Mouse (Mus musculus) liver, embryonic 16.5 days (tissue): ENCODE results near the gene Pten. TPM values are rescaled to one million over a fixed set of nuclear protein-coding genes. Genes with fewer than 3 reads are reported as not detected.
"Not testable (repeated sequence)": the region's sequence is repeated elsewhere in the genome, so short reads cannot be mapped to it uniquely, and the experiment has no call there.

Experiments
- ATAC-seq: fragments of 200-750 bp; cut with Nextera tagmentation; 2 replicates; pipeline ENCODE4 v1.8.0; 2017; ENCODE audit warnings: low read depth, mild to moderate bottlenecking, moderate number of reproducible peaks, moderate library complexity
- H3K27ac ChIP-seq: fragments of 300-500 bp; sonication (generic); 2 replicates; pipeline ENCODE4 v1.5.1; 2014; ENCODE audit warnings: mild to moderate bottlenecking, low read length
- H3K27me3 ChIP-seq: fragments of 300-500 bp; sonication (generic); 2 replicates; pipeline ENCODE4 v1.6.1; 2014; ENCODE audit warnings: low read depth, low read length, mixed read lengths; ENCODE audit not compliant: control insufficient read depth, insufficient read depth
- H3K36me3 ChIP-seq: fragments of 300-500 bp; sonication (generic); 2 replicates; pipeline ENCODE4 v1.6.1; 2014; ENCODE audit warnings: mild to moderate bottlenecking; ENCODE audit not compliant: control insufficient read depth, insufficient read depth
- H3K4me1 ChIP-seq: fragments of 300-500 bp; sonication (generic); 2 replicates; pipeline ENCODE4 v1.6.1; 2014; ENCODE audit warnings: low read depth, low read length, mixed read lengths; ENCODE audit not compliant: control insufficient read depth
- H3K4me2 ChIP-seq: fragments of 300-500 bp; sonication (generic); 2 replicates; pipeline ENCODE4 v1.6.1; 2014; ENCODE audit warnings: low read depth, low read length, mixed read lengths
- H3K4me3 ChIP-seq: fragments of 300-500 bp; sonication (generic); 2 replicates; pipeline ENCODE4 v1.5.1; 2014; ENCODE audit warnings: low read depth, mild to moderate bottlenecking, low read length
- H3K9ac ChIP-seq: fragments of 300-500 bp; sonication (generic); 2 replicates; pipeline ENCODE4 v1.6.1; 2014; ENCODE audit warnings: low read depth, low read length
- H3K9me3 ChIP-seq: fragments of 300-500 bp; sonication (generic); replicated peaks from 2 replicates; pipeline ENCODE4 v1.6.1; 2016; ENCODE audit warnings: low read length; ENCODE audit not compliant: control insufficient read depth
- WGBS: fragments of 180-500 bp; shearing (Covaris S2); extraction: QIAGEN DNeasy Blood & Tissue Kit; methylation state at CpG from one replicate; pipeline ENCODE4 v1.1.7; 2014; ENCODE audit not compliant: insufficient replicate concordance; 5-methylcytosine and 5-hydroxymethylcytosine counted together
- polyA plus RNA-seq: library from polyadenylated mRNA; unstranded; fragments of >200 nt; fragmentation: Nextera tagmentation; extraction: Ambion mirVana; gene quantifications from 2 replicates; pipeline ENCODE4 v1.2.1, GENCODE M21; 2015

Gene Pten
- polyA plus RNA-seq, 1 experiment from 2014 or later: 2.2 TPM

- H3K4me2 ChIP-seq, H3K4me1 ChIP-seq, ATAC-seq, H3K4me3 ChIP-seq, H3K9me3 ChIP-seq, H3K36me3 ChIP-seq, H3K27ac ChIP-seq, H3K9ac ChIP-seq, H3K27me3 ChIP-seq: not testable (repeated sequence)
- WGBS: no CpG with 5 or more reads among the region's 7 CpGs
These were observed 65.7 kb downstream of the Pten start for GRCm38 (mm10) chr19:32822959-32823358.

- H3K27me3 ChIP-seq: no peaks in the 10 kb centered on the region
- WGBS: 42% methylated on average over 4 of the region's 4 CpGs
- no peaks in the 10 kb centered on the region for H3K9me3 ChIP-seq
- H3K4me3 ChIP-seq: no peak overlapping the region
- no peak overlapping the region for H3K9ac ChIP-seq
- no peak overlapping the region for H3K27ac ChIP-seq
- H3K36me3 ChIP-seq: no peaks in the 10 kb centered on the region
- ATAC-seq: no peak
- no peak overlapping the region for H3K4me2 ChIP-seq
- H3K4me1 ChIP-seq: no peaks in the 10 kb centered on the region
These were observed 69.3 kb downstream of the Pten start for GRCm38 (mm10) chr19:32826616-32827015.

- no peak overlapping the region for H3K4me3 ChIP-seq
- H3K36me3 ChIP-seq: no peaks in the 10 kb centered on the region
- no peaks in the 10 kb centered on the region for H3K27me3 ChIP-seq
- H3K4me2 ChIP-seq: no peak overlapping the region
- no peak overlapping the region for H3K27ac ChIP-seq
- H3K4me1 ChIP-seq: no peaks in the 10 kb centered on the region
- H3K9me3 ChIP-seq: no peaks in the 10 kb centered on the region
- 82% methylated on average over 2 of the region's 2 CpGs for WGBS
- ATAC-seq: no peak
- H3K9ac ChIP-seq: no peak overlapping the region
These were observed 72.6 kb downstream of the Pten start for GRCm38 (mm10) chr19:32829871-32830270.

- Histone ChIP-seq H3K27ac (no peak overlapping the region), H3K36me3 (no peaks in the 10 kb centered on the region), H3K4me1 (no peaks in the 10 kb centered on the region), H3K4me2 (no peak overlapping the region), H3K4me3 (no peak overlapping the region), H3K9me3 (no peaks in the 10 kb centered on the region), H3K27me3 (no peaks in the 10 kb centered on the region), H3K9ac (no peak overlapping the region)
- ATAC-seq: no peak
- 73% methylated on average over 4 of the region's 4 CpGs for WGBS
These were observed 74.0 kb downstream of the Pten start for GRCm38 (mm10) chr19:32831286-32831685.

GRCm38 (mm10) chr19:32840491-32840890 lies 83.2 kb downstream of the Pten start:
- Histone ChIP-seq H3K9ac (no peak overlapping the region), H3K4me1 (no peaks in the 10 kb centered on the region), H3K4me2 (no peak overlapping the region), H3K9me3 (no peaks in the 10 kb centered on the region), H3K27ac (no peak overlapping the region), H3K4me3 (no peak overlapping the region), H3K27me3 (no peaks in the 10 kb centered on the region), H3K36me3 (no peaks in the 10 kb centered on the region)
- no peak for ATAC-seq
- WGBS: 73% methylated on average over 6 of the region's 6 CpGs

GRCm38 (mm10) chr19:32844486-32844885 lies 87.2 kb downstream of the Pten start:
- Histone ChIP-seq H3K9me3 (no peaks in the 10 kb centered on the region), H3K4me3 (no peak overlapping the region), H3K27me3 (no peaks in the 10 kb centered on the region), H3K4me1 (no peaks in the 10 kb centered on the region), H3K36me3 (no peaks in the 10 kb centered on the region), H3K27ac (no peak overlapping the region), H3K9ac (no peak overlapping the region), H3K4me2 (no peak overlapping the region)
- 70% methylated on average over 5 of the region's 5 CpGs for WGBS
- no peak for ATAC-seq

- H3K9ac ChIP-seq: no peak overlapping the region
- H3K36me3 ChIP-seq: no peaks in the 10 kb centered on the region
- no peak overlapping the region for H3K27ac ChIP-seq
- H3K4me2 ChIP-seq: no peak overlapping the region
- WGBS: 28% methylated on average over 3 of the region's 3 CpGs
- H3K4me3 ChIP-seq: no peak overlapping the region
- H3K9me3 ChIP-seq: no peaks in the 10 kb centered on the region
- no peaks in the 10 kb centered on the region for H3K27me3 ChIP-seq
- no peaks in the 10 kb centered on the region for H3K4me1 ChIP-seq
- ATAC-seq: no peak
These were observed 90.7 kb downstream of the Pten start for GRCm38 (mm10) chr19:32848041-32848440.

- Histone ChIP-seq H3K4me2 (no peak overlapping the region), H3K9me3 (no peaks in the 10 kb centered on the region), H3K9ac (no peak overlapping the region), H3K4me1 (no peaks in the 10 kb centered on the region), H3K4me3 (no peak overlapping the region), H3K27ac (no peak overlapping the region), H3K27me3 (no peaks in the 10 kb centered on the region), H3K36me3 (no peaks in the 10 kb centered on the region)
- ATAC-seq: no peak
- WGBS: 49% methylated on average over 3 of the region's 3 CpGs
These were observed 95.0 kb downstream of the Pten start for GRCm38 (mm10) chr19:32852306-32852705.

GRCm38 (mm10) chr19:32861675-32862575 lies 104.6 kb downstream of the Pten start:
- H3K9me3 ChIP-seq: no peaks in the 10 kb centered on the region
- no peak overlapping the region for H3K4me3 ChIP-seq
- no peaks in the 10 kb centered on the region for H3K4me1 ChIP-seq
- no peaks in the 10 kb centered on the region for H3K36me3 ChIP-seq
- no peak for ATAC-seq
- H3K27ac ChIP-seq: no peak overlapping the region
- H3K9ac ChIP-seq: no peak overlapping the region
- H3K4me2 ChIP-seq: no peak overlapping the region
- H3K27me3 ChIP-seq: no peaks in the 10 kb centered on the region
- WGBS: 58% methylated on average over 12 of the region's 12 CpGs
